In the genomic region with DNA sequence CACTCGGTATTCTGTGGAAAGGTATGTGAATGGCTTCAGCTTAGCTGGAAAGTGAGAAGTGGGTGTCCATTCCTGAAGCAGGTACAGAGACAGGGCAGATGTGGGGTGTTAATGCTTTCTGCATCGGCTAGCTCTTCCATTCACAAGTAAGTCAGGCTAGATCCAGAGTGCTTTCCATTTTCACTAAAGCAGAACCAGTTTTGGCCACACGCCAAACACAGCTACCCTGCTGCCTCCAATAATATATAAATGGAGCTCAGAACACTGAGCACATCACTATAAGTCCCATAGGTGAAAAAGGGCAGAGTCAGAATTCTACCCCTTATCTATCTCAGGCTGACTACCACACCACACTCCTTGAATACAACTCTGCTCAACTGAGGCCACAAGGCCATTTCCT, we compare ENCODE assay signal across 12 mouse cellular contexts.
"Had no signal": no experiment of that assay in that cellular context is flagged by ENCODE, and none has a peak within 500 bp of the region (broad histone marks: within the 10 kb centered on the region; RNA-seq: fewer than 3 reads in every experiment).

No protein-coding gene starts in this region.

- H3K9ac ChIP-seq: liver, embryonic 15.5 days had no signal

- H3K9me3 ChIP-seq: liver, embryonic 15.5 days had no signal

- H3K36me3 ChIP-seq: liver, embryonic 15.5 days had no signal

- H3K27me3 ChIP-seq: liver, embryonic 15.5 days; megakaryocyte, embryonic 14.5 days had no signal

- H3K4me3 ChIP-seq: liver, embryonic 15.5 days; megakaryocyte, embryonic 14.5 days had no signal

- DNase-seq: left cerebral cortex, postnatal 4 days; lung, adult 2 months; lung, postnatal 14 days; thymus, adult 18-20 months; thymus, postnatal 14 days had no signal

- H3K4me2 ChIP-seq: liver, embryonic 11.5 days; liver, embryonic 15.5 days; midbrain, embryonic 11.5 days had no signal

- ATAC-seq: inflammation-experienced regulatory T-cells, adult 6 months; intestine, postnatal 0 days had no signal

- H3K27ac ChIP-seq: liver, embryonic 15.5 days; macrophage had no signal

- H3K4me1 ChIP-seq: liver, embryonic 15.5 days; megakaryocyte, embryonic 14.5 days had no signal
